Mouse (Mus musculus) forebrain, embryonic 16.5 days (tissue): ENCODE measurements around the gene Scrn1. TPM values are rescaled to one million over a fixed set of nuclear protein-coding genes. Genes with fewer than 3 reads are reported as not detected.

Experiments
- ATAC-seq: fragments of 200-750 bp; cut with Nextera tagmentation; 2 replicates; pipeline ENCODE4 v1.8.0; 2017; ENCODE audit warnings: mild to moderate bottlenecking, moderate library complexity
- H3K27ac ChIP-seq: fragments of 300-500 bp; sonication (generic); 2 replicates; pipeline ENCODE4 v1.5.1; 2014; ENCODE audit warnings: low read length, control low read depth
- H3K27me3 ChIP-seq: fragments of 300-500 bp; sonication (generic); replicated peaks from 2 replicates; pipeline ENCODE4 v1.6.1; 2014; ENCODE audit warnings: low read length; ENCODE audit not compliant: control insufficient read depth, insufficient read depth
- H3K36me3 ChIP-seq: fragments of 300-500 bp; sonication (generic); 2 replicates; pipeline ENCODE4 v1.6.1; 2014; ENCODE audit not compliant: control insufficient read depth, insufficient read depth
- H3K4me1 ChIP-seq: fragments of 300-500 bp; sonication (generic); replicated peaks from 2 replicates; pipeline ENCODE4 v1.6.1; 2014; ENCODE audit warnings: low read length; ENCODE audit not compliant: control insufficient read depth, insufficient read depth
- H3K4me2 ChIP-seq: fragments of 300-500 bp; sonication (generic); 2 replicates; pipeline ENCODE4 v1.6.1; 2014; ENCODE audit warnings: mild to moderate bottlenecking, low read length, control low read depth
- H3K4me3 ChIP-seq: fragments of 300-500 bp; sonication (generic); replicated peaks from 2 replicates; pipeline ENCODE4 v1.5.1; 2014; ENCODE audit warnings: mild to moderate bottlenecking, low read length, control low read depth
- H3K9ac ChIP-seq: fragments of 300-500 bp; sonication (generic); replicated peaks from 2 replicates; pipeline ENCODE4 v1.6.1; 2014; ENCODE audit warnings: low read depth, low read length, control low read depth
- H3K9me3 ChIP-seq: fragments of 300-500 bp; sonication (generic); 2 replicates; pipeline ENCODE4 v1.6.1; 2016; ENCODE audit warnings: low read length; ENCODE audit not compliant: control insufficient read depth
- WGBS: fragments of 180-500 bp; shearing (Covaris S2); extraction: QIAGEN DNeasy Blood & Tissue Kit; methylation state at CpG from one replicate; pipeline ENCODE4 v1.1.7; 2014; 5-methylcytosine and 5-hydroxymethylcytosine counted together
- polyA plus RNA-seq: library from polyadenylated mRNA; unstranded; fragments of >200 nt; fragmentation: Nextera tagmentation; extraction: Ambion mirVana; gene quantifications from 2 replicates; pipeline ENCODE4 v1.2.1, GENCODE M21; 2015

Gene Scrn1
- polyA plus RNA-seq, 1 experiment from 2014 or later, result 168 TPM

DNA sequence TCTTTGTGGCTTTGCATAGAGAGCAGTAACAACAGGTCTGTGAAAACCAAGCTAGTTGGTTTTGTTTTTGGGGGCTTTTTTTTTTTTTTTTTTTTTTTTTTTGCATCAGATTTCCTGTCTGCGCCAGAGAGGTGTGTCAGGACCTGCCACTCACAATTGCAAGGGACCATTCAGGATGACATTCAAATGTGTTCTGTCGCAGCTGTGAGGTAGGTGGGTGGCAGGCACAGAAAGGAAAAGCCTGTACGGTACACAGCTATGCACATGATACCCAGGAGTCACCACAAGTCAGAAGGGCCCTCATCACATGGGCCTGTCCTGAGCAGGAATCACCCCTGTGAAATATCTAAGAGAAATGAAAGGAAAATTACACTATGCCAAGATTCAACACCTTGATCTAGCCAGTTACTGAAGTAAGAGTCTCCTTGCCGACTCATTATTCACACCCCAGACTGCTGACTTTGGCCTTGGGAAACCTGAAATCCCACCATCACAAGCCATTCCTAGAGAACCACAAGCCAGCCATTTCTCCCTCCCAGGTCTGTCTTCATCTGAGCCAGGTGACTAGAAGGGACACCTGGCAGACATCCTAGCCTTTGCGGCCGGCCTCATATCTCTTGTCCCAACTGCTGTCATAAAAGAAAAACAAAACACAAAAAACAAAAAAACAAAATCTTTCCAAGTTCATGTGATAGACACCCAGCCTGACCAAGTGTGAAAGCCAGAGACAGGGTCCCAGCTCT is 105.9 kb downstream of the Scrn1 start:
- no peak for ATAC-seq
- no peak overlapping the region for H3K9ac ChIP-seq
- WGBS, result 69% methylated on average over 6 of the region's 6 CpGs
- no peak overlapping the region for H3K4me2 ChIP-seq
- H3K4me1 ChIP-seq, result peaks cover 14% of the 10 kb centered on the region; the same call in 1 of the 2 replicates
- 0 out of 2 replicates have a peak, but pooled peaks cover 5% of the 10 kb centered on the region for H3K27me3 ChIP-seq
- H3K9me3 ChIP-seq, result no peaks in the 10 kb centered on the region
- H3K27ac ChIP-seq, result no peak overlapping the region
- no peak overlapping the region for H3K4me3 ChIP-seq
- no peaks in the 10 kb centered on the region for H3K36me3 ChIP-seq

DNA sequence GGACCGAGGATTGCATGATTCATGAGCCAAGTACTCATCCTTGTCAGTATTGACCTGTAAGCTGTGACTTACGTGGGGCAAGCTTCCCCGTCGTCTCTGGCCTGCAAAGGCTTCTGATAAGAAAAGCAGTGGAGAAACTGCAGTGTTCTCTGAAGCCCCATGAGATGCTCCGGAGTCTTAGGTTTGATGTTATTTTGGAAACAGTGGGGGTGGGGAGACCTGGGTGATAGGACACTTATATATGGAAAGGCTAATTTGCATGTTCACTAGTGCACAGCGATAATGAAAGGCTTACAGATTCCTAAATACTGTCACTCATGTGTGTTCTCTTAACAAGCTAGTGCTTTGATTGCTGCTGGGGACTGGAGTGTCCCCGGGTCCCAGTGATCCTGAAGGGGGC is 106.6 kb downstream of the Scrn1 start:
- ATAC-seq, result no peak
- Histone ChIP-seq H3K9me3 (no peaks in the 10 kb centered on the region), H3K4me3 (no peak overlapping the region), H3K27me3 (0 out of 2 replicates have a peak, but pooled peaks cover 5% of the 10 kb centered on the region), H3K4me1 (peaks cover 14% of the 10 kb centered on the region; the same call in 1 of the 2 replicates), H3K9ac (no peak overlapping the region), H3K27ac (no peak overlapping the region), H3K36me3 (no peaks in the 10 kb centered on the region), H3K4me2 (no peak overlapping the region)
- 40% methylated on average over 7 of the region's 7 CpGs for WGBS

Other genes with a start within 250 kb of the Scrn1 start
- 2.7 and 2.8 TPM in 2 replicates for gene Prr15, start 240.7 kb downstream of the Scrn1 start, polyA plus RNA-seq
- gene Wipf3, start 136.9 kb downstream of the Scrn1 start, polyA plus RNA-seq, result 3.9 and 5.5 TPM in 2 replicates
- 10.5 and 10.7 TPM in 2 replicates for gene Plekha8, start 28.6 kb upstream of the Scrn1 start, polyA plus RNA-seq
- gene Fkbp14, start 30.8 kb upstream of the Scrn1 start, polyA plus RNA-seq, result 6.8 and 9.0 TPM in 2 replicates
- 163 and 168 TPM in 2 replicates for gene Mturn, start 115.1 kb upstream of the Scrn1 start, polyA plus RNA-seq